In genomic region chr1:159233426-159233825, GRCm38 (mm10) we compare ENCODE assay signal across 8 mouse cellular contexts. TPM values are rescaled to one million over a fixed set of nuclear protein-coding genes. Genes with fewer than 3 reads are reported as not detected.
DNase-seq lines count a peak whose midpoint lies in the region; ATAC-seq lines count a peak whose summit lies in the region.

No protein-coding gene starts in this region.

- peak overlapping the region; percentile 88 for H3K9ac ChIP-seq in kidney, embryonic 16.5 days (replicated peaks; ENCODE audit: low read length)
- peak overlapping the region; percentile 77 for H3K9ac ChIP-seq in embryonic facial prominence, embryonic 14.5 days (ENCODE audit: low read depth, low read length)
- H3K9ac ChIP-seq in limb, embryonic 13.5 days, result peak overlapping the region; percentile 86
- peak overlapping the region; percentile 83 for H3K9ac ChIP-seq in neural tube, embryonic 13.5 days

- no peak overlapping the region for H3K27ac ChIP-seq in kidney, embryonic 16.5 days (ENCODE audit: low read length)
- no peak overlapping the region for H3K27ac ChIP-seq in embryonic facial prominence, embryonic 14.5 days (replicated peaks; ENCODE audit: low read depth, low read length)
- no peak overlapping the region for H3K27ac ChIP-seq in limb, embryonic 13.5 days
- H3K27ac ChIP-seq in neural tube, embryonic 13.5 days (replicated peaks), result no peak overlapping the region

- 23% methylated on average over 5 of the region's 5 CpGs for WGBS in kidney, embryonic 16.5 days
- WGBS in embryonic facial prominence, embryonic 14.5 days, result 24% methylated on average over 5 of the region's 5 CpGs
- 32% methylated on average over 5 of the region's 5 CpGs for WGBS in limb, embryonic 13.5 days
- 29% methylated on average over 5 of the region's 5 CpGs for WGBS in neural tube, embryonic 13.5 days

- no peak for ATAC-seq in kidney, embryonic 16.5 days (ENCODE audit: low FRiP score, low TSS enrichment)
- no peak for ATAC-seq in embryonic facial prominence, embryonic 14.5 days (ENCODE audit: low read depth)
- no peak for ATAC-seq in limb, embryonic 13.5 days (ENCODE audit: low FRiP score, low read depth)
- ATAC-seq in neural tube, embryonic 13.5 days (ENCODE audit: low read depth), result no peak

- H3K4me2 ChIP-seq in kidney, embryonic 16.5 days (replicated peaks; ENCODE audit: low read depth, low read length), result peak overlapping the region; percentile 69
- H3K4me2 ChIP-seq in embryonic facial prominence, embryonic 14.5 days (ENCODE audit: low read depth, low read length), result peak overlapping the region; percentile 68
- peak overlapping the region; percentile 73 for H3K4me2 ChIP-seq in limb, embryonic 13.5 days (replicated peaks)
- peak overlapping the region; percentile 75 for H3K4me2 ChIP-seq in neural tube, embryonic 13.5 days

- H3K4me3 ChIP-seq in kidney, embryonic 16.5 days (ENCODE audit: low read length), result peak overlapping the region; percentile 78
- H3K4me3 ChIP-seq in embryonic facial prominence, embryonic 14.5 days (ENCODE audit: low read depth, low read length), result peak overlapping the region; percentile 62
- H3K4me3 ChIP-seq in limb, embryonic 13.5 days, result peak overlapping the region; percentile 79
- peak overlapping the region; percentile 79 for H3K4me3 ChIP-seq in neural tube, embryonic 13.5 days

- H3K36me3 ChIP-seq in kidney, embryonic 16.5 days (ENCODE audit: insufficient read depth, low read length), result no peaks in the 10 kb centered on the region
- H3K36me3 ChIP-seq in embryonic facial prominence, embryonic 14.5 days (ENCODE audit: control insufficient read depth, insufficient read depth, low read length), result no peaks in the 10 kb centered on the region
- H3K36me3 ChIP-seq in limb, embryonic 13.5 days, result no peaks in the 10 kb centered on the region
- no peaks in the 10 kb centered on the region for H3K36me3 ChIP-seq in neural tube, embryonic 13.5 days

- no peaks in the 10 kb centered on the region for H3K27me3 ChIP-seq in kidney, embryonic 16.5 days (ENCODE audit: insufficient read depth, low read length)
- H3K27me3 ChIP-seq in embryonic facial prominence, embryonic 14.5 days (replicated peaks; ENCODE audit: control insufficient read depth, insufficient read depth, low read length), result no peaks in the 10 kb centered on the region
- no peaks in the 10 kb centered on the region for H3K27me3 ChIP-seq in limb, embryonic 13.5 days
- no peaks in the 10 kb centered on the region for H3K27me3 ChIP-seq in neural tube, embryonic 13.5 days

- no peak for DNase-seq in kidney, postnatal 25 days
- peak; percentile 10 for DNase-seq in embryonic facial prominence, embryonic 14.5 days (ENCODE audit: low spot score)
- no peak for DNase-seq in c-Kit-positive CD71-positive TER-119-positive erythroid progenitor cells, embryonic 14.5 days (ENCODE audit: low spot score)
- DNase-seq in urinary bladder, postnatal 36 days (ENCODE audit: low spot score in 2 of 2), result no peak
- no peak for DNase-seq in thymus, postnatal 0 days (ENCODE audit: low spot score)

- peaks cover 16% of the 10 kb centered on the region for H3K4me1 ChIP-seq in kidney, embryonic 16.5 days (ENCODE audit: insufficient read depth, low read length)
- peaks cover 12% of the 10 kb centered on the region for H3K4me1 ChIP-seq in embryonic facial prominence, embryonic 14.5 days (ENCODE audit: control insufficient read depth, insufficient read depth, low read length)
- peaks cover 25% of the 10 kb centered on the region for H3K4me1 ChIP-seq in limb, embryonic 13.5 days
- peaks cover 43% of the 10 kb centered on the region for H3K4me1 ChIP-seq in neural tube, embryonic 13.5 days (replicated peaks)

- H3K9me3 ChIP-seq in kidney, embryonic 16.5 days (ENCODE audit: low read length), result no peaks in the 10 kb centered on the region
- no peaks in the 10 kb centered on the region for H3K9me3 ChIP-seq in embryonic facial prominence, embryonic 14.5 days (ENCODE audit: control insufficient read depth, low read length)
- no peaks in the 10 kb centered on the region for H3K9me3 ChIP-seq in limb, embryonic 13.5 days
- no peaks in the 10 kb centered on the region for H3K9me3 ChIP-seq in neural tube, embryonic 13.5 days

RNA-seq across cellular contexts. Expression of gene Cop1, which starts 1.3 kb away (rescaled TPM):
- polyA plus RNA-seq in kidney, embryonic 16.5 days (2015; fragmentation: Nextera tagmentation; extraction: Ambion mirVana), result 15.7 and 16.9 TPM in 2 replicates
- 72.5 and 80.9 TPM in 2 replicates for polyA plus RNA-seq in embryonic facial prominence, embryonic 14.5 days (2014; fragmentation: Nextera tagmentation; extraction: Ambion mirVana)
- polyA plus RNA-seq in limb, embryonic 13.5 days (2015; fragmentation: Nextera tagmentation; extraction: Ambion mirVana), result 35.2 and 52.3 TPM in 2 replicates
- 80.2 and 102 TPM in 2 replicates for polyA plus RNA-seq in neural tube, embryonic 13.5 days (2015; fragmentation: Nextera tagmentation; extraction: Ambion mirVana)
- polyA plus RNA-seq in thymus, postnatal 0 days (2015; fragmentation: Nextera tagmentation; extraction: Ambion mirVana), result 59.7 and 66.4 TPM in 2 replicates
